Mouse (Mus musculus): ENCODE results near the gene Bcl11a. TPM values are rescaled to one million over a fixed set of nuclear protein-coding genes. Genes with fewer than 3 reads are reported as not detected.
A peak's percentile ranks its signal among the peaks of the same experiment; 100 is the strongest.

The Bcl11a gene
- total RNA-seq (2017) = 69.0 and 78.6 TPM in 2 replicates

DNA sequence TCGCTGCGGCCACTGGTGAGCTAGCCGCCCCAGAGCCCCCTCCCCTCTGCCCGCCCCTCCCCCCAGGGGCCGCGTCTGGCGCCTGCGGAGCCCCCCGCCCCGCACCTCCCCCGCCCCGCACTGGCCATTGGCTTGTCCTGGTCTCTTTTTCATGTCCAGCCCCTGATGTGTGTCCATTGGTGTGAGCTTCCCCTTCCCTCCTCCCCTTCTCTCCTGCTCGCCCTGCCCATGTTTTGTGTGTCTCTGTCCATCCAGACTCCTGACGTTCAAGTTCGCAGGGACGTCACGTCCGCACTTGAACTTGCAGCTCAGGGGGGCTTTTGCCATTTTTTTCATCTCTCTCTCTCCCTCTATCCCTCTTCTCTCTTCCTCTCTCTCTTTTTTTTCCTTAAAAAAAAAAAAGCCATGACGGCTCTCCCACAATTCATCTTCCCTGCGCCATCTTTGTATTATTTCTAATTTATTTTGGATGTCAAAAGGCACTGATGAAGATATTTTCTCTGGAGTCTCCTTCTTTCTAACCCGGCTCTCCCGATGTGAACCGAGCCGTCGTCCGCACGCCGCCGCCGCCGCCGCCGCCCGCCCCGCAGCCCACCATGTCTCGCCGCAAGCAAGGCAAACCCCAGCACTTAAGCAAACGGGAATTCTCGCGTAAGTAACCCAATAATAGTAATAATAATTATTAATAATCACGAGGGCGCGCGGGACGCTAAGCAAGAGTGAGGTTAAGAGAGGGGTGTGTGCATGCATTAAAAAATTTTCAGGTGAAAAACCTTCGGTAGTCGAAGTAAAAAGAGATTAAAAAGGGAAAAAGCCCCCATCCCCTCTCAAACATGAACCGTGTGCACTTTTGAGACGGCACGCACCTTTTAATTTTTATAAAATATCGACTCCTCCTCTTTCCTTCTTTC lies at the start of gene Bcl11a:
Bcl11a (plus strand) TSS at position 262 of the 911 bp plus-strand sequence.
- ATAC-seq (replicated peaks in 1 of 2; ENCODE audit: insufficient read depth in 1 of 2, low FRiP score in 2 of 2, low TSS enrichment in 1 of 2, low read depth in 1 of 2, poor library complexity in 2 of 2, severe bottlenecking in 2 of 2) = peak; percentile 42 to 49

DNA sequence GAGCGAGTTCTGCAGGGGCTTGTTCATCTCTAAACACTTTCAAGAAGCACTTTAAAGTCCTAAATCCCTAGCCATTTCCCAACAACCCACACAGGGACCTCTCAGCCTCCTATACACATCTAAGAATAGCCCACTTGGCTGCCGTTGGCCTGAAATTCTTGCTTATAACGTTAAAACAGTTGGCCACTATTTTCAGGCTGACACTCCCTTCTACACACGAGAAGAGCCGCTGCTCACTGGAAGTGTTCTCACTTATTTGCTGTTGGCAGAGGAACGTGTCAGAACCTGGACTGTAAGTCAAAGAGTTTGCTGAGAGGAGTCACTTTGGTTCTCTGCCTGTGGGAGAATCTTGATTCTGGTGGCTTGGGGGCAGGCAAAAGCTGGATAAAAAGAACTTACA lies 33.8 kb upstream of the Bcl11a start:
- no peak for ATAC-seq (replicated peaks in 1 of 2; ENCODE audit: insufficient read depth in 1 of 2, low FRiP score in 2 of 2, low TSS enrichment in 1 of 2, low read depth in 1 of 2, poor library complexity in 2 of 2, severe bottlenecking in 2 of 2)

DNA sequence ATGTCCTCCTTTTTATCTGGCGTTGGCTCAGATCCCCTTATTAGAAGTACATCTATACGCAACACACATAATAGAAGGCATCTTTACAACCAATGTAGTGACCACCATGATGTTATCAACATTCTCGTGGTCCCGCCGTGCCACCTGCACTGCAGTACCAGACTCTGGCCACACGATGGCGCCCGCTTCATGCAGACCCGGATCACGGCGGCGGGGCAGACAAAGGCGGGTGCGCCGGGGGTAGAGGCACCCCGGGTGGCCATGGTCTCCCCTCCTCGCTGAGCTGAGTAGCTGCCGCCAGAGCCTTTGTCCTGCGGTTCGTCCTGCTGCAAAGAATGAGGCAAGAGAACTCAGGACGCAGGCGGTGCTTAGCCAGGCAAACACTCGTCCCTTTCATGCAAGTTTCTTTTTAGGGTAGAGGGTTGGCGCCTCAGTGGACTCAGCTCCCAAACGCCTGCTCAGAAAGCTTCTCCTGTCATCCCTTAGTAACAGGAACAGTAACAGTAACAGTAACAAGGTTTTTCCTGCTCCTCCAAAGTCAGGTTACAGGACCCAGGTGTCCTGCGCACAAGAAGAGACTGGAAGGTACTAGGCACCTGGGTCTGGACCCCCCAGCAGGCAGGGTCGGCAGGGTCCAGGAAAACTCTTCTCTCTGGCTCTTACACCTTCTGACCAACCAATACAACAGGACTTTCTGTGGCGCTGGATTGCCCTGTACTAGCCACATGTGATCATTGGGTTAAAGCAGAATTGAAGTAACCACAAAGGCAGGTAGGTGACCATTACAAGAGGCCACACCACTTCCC lies 28.4 kb upstream of the Bcl11a start:
- ATAC-seq (replicated peaks in 1 of 2; ENCODE audit: insufficient read depth in 1 of 2, low FRiP score in 2 of 2, low TSS enrichment in 1 of 2, low read depth in 1 of 2, poor library complexity in 2 of 2, severe bottlenecking in 2 of 2) = peak; percentile 94 to 95

DNA sequence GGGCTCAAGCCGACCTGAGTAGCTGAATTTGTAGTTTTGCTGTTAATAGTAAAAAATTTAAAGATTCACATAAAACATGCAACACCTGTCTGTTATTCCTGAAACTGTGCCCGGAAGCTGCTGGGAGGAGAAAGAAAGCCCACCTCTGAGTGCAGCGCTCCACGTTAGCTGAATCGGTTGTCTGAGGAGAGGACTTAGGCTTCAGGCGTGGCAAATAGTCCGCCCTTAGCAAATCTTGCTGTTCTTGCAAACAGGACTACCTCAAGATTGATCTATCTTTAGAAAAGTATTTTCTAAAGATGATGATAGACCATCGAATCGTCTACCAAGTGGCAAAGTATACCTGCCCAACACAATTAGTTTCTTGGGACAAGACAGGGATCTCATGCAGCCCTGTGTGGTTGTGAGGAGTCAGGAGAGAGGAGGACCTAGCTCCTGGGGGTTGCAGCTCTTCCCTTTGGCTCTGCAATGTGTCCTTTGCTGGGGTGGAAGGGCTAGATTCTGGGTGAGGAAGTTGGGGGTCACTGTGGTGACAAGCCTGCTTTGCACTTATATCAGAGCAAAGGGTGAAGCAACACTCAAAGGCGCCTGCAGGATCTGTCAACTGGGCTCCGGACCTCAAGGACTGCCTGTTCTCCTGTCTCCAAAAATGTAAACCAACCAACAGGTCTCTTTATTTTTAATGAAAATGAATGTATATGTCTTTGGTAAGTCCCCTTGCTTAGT lies 27.7 kb upstream of the Bcl11a start:
- ATAC-seq (replicated peaks in 1 of 2; ENCODE audit: insufficient read depth in 1 of 2, low FRiP score in 2 of 2, low TSS enrichment in 1 of 2, low read depth in 1 of 2, poor library complexity in 2 of 2, severe bottlenecking in 2 of 2) = no peak

DNA sequence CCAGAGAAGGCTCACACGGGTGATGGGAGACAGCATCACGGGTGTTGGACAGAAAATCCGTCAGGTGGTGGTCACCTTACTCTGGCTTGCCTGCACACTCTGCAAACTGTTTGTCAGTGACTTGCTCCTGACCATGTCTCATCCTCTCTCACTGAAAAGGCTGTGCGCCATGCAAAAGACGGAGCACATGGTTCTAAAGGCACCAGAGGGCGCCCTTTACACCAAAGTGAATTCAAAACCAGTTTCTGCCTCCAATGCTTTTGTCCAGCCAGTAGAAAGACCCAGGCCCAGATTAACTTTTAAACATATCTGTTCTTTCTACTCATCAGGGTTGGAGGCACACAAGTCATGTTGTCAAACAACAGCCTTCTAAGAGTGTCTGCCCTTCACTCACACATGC lies 25.0 kb upstream of the Bcl11a start:
- no peak for ATAC-seq (replicated peaks in 1 of 2; ENCODE audit: insufficient read depth in 1 of 2, low FRiP score in 2 of 2, low TSS enrichment in 1 of 2, low read depth in 1 of 2, poor library complexity in 2 of 2, severe bottlenecking in 2 of 2)

DNA sequence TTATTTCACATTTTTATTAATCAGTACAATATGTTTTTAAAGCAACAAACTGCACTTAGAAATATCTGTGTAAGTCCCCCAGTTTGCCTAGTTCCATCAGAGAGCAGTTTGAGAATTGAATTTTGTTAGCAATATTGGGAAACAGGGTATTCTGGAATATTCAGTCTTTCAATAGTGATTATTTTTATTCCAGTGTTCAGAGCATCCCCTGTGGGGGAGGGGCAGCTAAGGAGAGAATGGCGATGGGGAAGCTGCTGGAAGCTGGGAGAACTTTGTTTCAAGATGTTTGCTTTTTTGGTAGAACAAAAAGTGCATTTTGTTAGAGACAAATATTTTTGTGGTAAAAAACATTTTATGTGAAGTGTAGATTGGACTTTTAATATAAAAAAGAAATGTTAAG lies 18.7 kb upstream of the Bcl11a start:
- no peak for ATAC-seq (replicated peaks in 1 of 2; ENCODE audit: insufficient read depth in 1 of 2, low FRiP score in 2 of 2, low TSS enrichment in 1 of 2, low read depth in 1 of 2, poor library complexity in 2 of 2, severe bottlenecking in 2 of 2)

DNA sequence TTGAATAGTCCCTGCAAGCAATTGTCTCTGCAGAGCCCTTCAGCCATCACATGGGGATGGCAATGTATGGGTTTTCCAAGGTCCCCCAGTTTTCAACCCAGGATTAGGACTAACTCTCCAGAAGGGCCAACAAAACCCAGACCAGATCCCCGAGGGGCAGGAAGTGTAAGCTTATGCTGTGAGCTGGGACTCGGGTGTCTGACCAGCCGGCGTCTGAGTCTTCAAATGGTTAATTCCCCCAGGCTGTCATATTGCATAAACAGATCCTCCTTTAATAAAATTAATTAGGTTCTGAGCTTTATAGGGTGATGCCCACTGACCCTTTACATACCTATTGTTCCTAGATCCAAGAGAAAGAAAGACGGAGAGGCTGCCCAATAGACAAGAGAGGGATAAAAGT lies 17.4 kb upstream of the Bcl11a start:
- ATAC-seq (replicated peaks in 1 of 2; ENCODE audit: insufficient read depth in 1 of 2, low FRiP score in 2 of 2, low TSS enrichment in 1 of 2, low read depth in 1 of 2, poor library complexity in 2 of 2, severe bottlenecking in 2 of 2) = no peak

DNA sequence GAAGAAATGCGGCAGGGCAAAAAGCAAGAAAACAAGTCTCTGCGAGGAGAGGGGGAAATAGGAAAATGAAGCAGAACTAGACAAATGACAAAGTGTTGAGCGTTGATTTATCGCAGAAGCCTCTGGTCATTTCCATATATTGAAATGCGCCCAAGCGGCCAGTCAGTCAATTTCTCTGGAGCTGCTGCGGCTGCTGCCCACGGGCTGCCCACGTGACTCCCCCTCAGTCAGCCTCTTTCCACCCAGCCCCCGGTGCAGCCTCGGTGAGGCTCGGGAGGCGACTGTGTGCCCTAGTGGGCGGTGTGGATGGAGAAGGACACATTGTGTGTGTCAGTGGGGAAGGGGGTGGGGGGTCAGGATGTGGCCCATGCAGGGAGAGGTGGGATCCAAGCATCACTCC lies 16.0 kb upstream of the Bcl11a start:
- peak; percentile 54 to 65 for ATAC-seq (replicated peaks in 1 of 2; ENCODE audit: insufficient read depth in 1 of 2, low FRiP score in 2 of 2, low TSS enrichment in 1 of 2, low read depth in 1 of 2, poor library complexity in 2 of 2, severe bottlenecking in 2 of 2)

DNA sequence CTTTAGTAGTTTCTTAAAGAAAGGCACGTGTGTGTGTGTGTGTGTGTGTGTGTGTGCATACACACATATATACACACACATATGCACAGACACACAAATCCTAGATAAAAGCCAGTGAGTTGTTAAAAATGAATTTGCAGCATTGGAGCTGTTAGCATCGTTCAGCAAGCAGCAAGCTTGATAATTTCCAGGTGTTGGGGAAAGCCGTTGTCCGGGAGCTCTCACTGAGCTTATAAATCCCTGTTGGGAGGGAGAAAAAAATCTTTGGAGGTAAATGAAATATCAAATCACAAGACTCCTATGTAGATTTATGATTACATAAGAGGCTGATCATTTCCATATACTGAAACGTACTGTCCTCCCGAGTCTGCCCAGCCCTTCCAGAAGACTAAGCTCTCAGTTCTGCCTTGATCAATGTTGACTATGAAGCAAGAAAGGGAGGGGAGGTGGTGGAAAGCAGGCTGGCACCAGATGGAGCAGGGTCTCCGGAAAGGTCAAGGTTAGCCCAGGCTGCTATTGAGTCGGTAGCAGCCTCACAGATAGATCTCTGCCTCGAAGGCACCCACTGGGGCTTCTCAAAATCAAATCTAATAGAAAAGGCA lies 15.3 kb upstream of the Bcl11a start:
- no peak for ATAC-seq (replicated peaks in 1 of 2; ENCODE audit: insufficient read depth in 1 of 2, low FRiP score in 2 of 2, low TSS enrichment in 1 of 2, low read depth in 1 of 2, poor library complexity in 2 of 2, severe bottlenecking in 2 of 2)

DNA sequence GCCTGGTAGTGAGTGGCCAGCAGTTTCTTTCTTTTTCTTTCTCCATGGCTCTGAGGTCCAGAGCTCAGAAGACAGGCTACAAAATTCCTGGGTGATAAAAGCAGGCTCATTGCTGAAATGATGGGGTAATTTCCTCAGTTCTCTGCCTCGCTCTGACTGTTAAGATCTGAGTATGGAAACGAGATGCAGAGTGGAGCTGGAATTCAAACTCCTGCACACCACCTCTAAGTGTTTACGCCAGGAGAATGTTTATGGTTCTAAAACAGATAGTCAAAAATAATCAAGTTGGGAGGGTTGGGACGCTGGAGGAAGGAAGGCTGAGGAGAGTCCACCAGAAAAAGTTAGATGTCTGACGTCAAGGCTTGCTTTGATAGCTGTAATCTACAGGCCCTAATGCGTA lies 13.6 kb upstream of the Bcl11a start:
- no peak for ATAC-seq (replicated peaks in 1 of 2; ENCODE audit: insufficient read depth in 1 of 2, low FRiP score in 2 of 2, low TSS enrichment in 1 of 2, low read depth in 1 of 2, poor library complexity in 2 of 2, severe bottlenecking in 2 of 2)

DNA sequence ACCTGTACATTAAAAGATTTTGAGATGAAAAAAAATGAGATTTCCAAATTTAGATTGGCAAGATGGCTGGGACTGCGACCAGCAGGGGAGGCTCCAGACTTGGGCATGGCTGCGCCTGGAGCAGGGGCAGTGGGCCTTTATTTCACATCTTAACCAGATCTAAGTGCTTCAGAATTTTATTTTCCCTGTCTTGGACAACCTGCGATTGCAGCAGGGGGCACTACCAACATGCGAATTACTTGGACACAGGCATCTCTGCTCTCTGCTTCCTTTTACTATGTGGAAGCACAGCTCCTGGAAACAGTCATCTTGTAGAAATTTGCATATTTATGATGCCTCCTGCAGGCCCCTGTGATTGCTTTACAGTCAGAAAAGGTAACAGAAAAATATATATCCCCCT lies 12.5 kb upstream of the Bcl11a start:
- peak; percentile 80 to 90 for ATAC-seq (replicated peaks in 1 of 2; ENCODE audit: insufficient read depth in 1 of 2, low FRiP score in 2 of 2, low TSS enrichment in 1 of 2, low read depth in 1 of 2, poor library complexity in 2 of 2, severe bottlenecking in 2 of 2)

DNA sequence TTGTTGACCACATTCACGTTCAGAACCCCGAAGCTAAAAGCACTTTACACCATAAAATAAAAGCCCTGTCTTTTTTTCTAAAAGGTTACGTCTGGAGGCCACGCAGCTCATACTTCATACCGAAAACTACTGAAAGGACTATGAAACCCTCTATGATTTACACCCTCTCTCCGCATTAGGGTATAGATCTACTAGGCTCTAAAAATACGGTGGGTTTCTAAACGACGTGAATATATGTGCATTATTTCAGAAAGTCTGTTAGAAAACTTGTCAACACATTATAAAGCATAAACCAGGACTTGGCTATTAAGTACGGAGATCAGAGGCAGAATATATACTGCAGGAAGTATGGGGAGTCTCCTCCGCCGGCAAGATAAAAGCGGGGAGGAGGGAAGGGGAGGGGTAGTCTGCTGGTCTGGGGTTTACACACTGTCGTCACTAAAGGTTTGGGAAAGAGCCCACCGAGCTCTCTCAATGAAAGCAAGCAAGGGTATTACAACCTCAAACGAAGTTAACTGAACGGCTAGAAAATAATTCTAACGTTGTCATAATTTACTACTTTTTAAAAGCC lies 3.8 kb upstream of the Bcl11a start:
- peak in 1 of 2 experiments; percentile 25; a peak in 1 of 4 replicates for ATAC-seq (replicated peaks in 1 of 2; ENCODE audit: insufficient read depth in 1 of 2, low FRiP score in 2 of 2, low TSS enrichment in 1 of 2, low read depth in 1 of 2, poor library complexity in 2 of 2, severe bottlenecking in 2 of 2)

DNA sequence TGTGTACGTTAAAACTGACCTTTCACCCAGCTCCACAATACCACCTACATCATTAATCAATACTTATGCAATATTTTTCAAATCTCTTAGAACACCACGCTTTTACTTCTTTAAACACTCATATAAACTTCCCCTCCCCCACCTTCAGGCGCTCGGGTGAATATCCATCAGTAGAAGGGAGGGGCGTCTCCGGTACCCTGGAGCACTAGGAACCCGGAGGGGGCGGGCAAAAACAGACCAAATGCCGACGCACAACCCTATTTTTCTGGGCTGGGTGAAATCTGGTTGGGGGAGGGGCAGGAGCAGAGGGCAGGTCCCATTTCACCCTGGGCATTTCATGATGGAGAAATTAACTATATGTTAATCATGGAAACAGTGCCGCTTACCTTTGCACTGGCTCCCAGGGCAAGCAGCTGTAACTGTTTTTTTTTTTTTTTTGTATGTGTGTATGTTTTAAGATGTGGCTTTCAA lies 3.2 kb upstream of the Bcl11a start, which contains the start of gene A830031A19Rik:
A830031A19Rik (minus strand) TSS at position 421 of the 471 bp plus-strand sequence.
- no peak for ATAC-seq (replicated peaks in 1 of 2; ENCODE audit: insufficient read depth in 1 of 2, low FRiP score in 2 of 2, low TSS enrichment in 1 of 2, low read depth in 1 of 2, poor library complexity in 2 of 2, severe bottlenecking in 2 of 2)

DNA sequence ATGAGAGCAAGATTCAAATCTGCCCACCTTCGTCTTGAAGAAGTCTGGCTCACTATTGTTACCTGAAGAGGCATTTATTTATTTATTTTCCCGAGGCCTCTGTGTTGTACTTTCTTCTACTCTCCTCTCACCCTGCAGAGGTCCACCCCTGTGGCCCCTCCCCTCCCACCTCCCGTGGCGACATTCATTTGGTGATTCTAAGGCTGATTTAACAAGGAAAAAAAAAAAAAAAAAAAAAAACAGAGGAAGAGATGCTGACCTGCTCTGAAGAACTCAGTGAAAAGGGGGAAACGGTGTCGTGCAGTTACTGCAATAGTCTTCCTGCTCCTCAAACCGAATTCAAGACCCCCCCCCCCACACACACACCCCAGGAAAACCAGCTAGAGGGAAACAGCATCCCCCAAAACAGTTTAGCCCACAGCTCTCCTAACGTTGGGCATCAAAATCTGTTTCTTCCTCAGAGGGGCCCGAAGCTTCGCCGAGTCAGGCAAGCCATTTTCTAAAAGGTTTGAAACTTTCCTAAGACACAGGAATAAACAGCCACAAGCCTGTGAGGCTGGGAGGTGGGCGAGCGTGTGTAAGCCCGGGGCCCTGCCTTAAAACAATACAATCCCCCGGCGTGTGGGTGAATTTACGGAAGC lies 2.2 kb upstream of the Bcl11a start:
- ATAC-seq (replicated peaks in 1 of 2; ENCODE audit: insufficient read depth in 1 of 2, low FRiP score in 2 of 2, low TSS enrichment in 1 of 2, low read depth in 1 of 2, poor library complexity in 2 of 2, severe bottlenecking in 2 of 2) = no peak

DNA sequence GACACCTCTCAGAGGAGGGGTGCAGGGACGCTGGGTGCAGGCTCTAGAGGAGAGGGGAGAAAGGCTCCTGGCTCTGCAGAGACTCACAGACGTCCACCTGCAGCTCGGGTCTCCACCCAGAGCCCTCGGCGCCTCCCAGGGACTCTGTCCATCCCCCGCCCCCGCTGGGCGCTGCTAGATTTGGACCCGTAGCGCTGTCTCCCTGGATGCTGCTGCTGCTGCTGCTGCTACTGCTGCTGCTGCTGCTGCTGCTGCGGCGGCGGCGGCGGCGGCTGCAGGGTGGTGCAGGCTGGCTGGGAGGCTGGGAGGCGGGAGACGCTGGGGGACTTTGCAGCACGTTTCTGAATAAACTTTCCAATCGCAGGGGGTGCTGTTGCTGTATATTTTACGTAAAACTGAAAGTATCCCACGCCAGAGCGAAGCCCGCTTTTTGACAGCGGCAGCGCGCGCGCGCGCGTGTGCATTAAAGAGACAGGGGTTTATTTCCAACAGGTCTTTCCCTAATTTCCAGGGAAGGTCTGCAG lies 1.7 kb upstream of the Bcl11a start:
- peak; percentile 47 to 56 for ATAC-seq (replicated peaks in 1 of 2; ENCODE audit: insufficient read depth in 1 of 2, low FRiP score in 2 of 2, low TSS enrichment in 1 of 2, low read depth in 1 of 2, poor library complexity in 2 of 2, severe bottlenecking in 2 of 2)
